24 mouse cellular contexts compared by ENCODE assay signal in genomic region chr16:25603121-25603520, GRCm38 (mm10).
"Had no signal": no experiment of that assay in that cellular context is flagged by ENCODE, and none has a peak within 500 bp of the region (broad histone marks: within the 10 kb centered on the region; RNA-seq: fewer than 3 reads in every experiment).

No protein-coding gene starts in this region.

- H3K9ac ChIP-seq: hindbrain, embryonic 13.5 days; hindbrain, embryonic 15.5 days; kidney, embryonic 15.5 days; limb, embryonic 13.5 days; limb, embryonic 15.5 days; liver, embryonic 12.5 days; liver, embryonic 14.5 days had no signal

- H3K4me2 ChIP-seq: heart, embryonic 11.5 days; hindbrain, embryonic 13.5 days; hindbrain, embryonic 15.5 days; kidney, embryonic 15.5 days; limb, embryonic 13.5 days; limb, embryonic 15.5 days; liver, embryonic 12.5 days had no signal

- H3K36me3 ChIP-seq: hindbrain, embryonic 10.5 days; hindbrain, embryonic 13.5 days; hindbrain, embryonic 15.5 days; kidney, embryonic 15.5 days; limb, embryonic 13.5 days; limb, embryonic 15.5 days; liver, embryonic 12.5 days had no signal

- DNase-seq: gastrocnemius, adult 2 months; gastrocnemius, postnatal 10 days; gastrocnemius, postnatal 25 days; heart, adult 2 months; heart, postnatal 10 days; heart, postnatal 4 days; kidney, adult 11 months; kidney, adult 2 months; kidney, adult 9 months; kidney, postnatal 14 days; kidney, postnatal 36 days; left cerebral cortex, postnatal 4 days had no signal

- H3K27ac ChIP-seq: gastrocnemius, adult 2 months; heart, adult 2 months; hindbrain, embryonic 10.5 days; hindbrain, embryonic 13.5 days; hindbrain, embryonic 15.5 days; hindbrain, postnatal 0 days; kidney, embryonic 15.5 days; kidney, postnatal 0 days; limb, embryonic 13.5 days; limb, embryonic 15.5 days; liver, embryonic 12.5 days; liver, embryonic 14.5 days had no signal

- H3K4me1 ChIP-seq: hindbrain, embryonic 10.5 days; hindbrain, embryonic 13.5 days; hindbrain, embryonic 15.5 days; kidney, embryonic 15.5 days; limb, embryonic 13.5 days; limb, embryonic 15.5 days; liver, embryonic 12.5 days had no signal

- H3K4me3 ChIP-seq: gastrocnemius, adult 2 months; heart, adult 2 months; hindbrain, embryonic 10.5 days; hindbrain, embryonic 13.5 days; hindbrain, embryonic 15.5 days; kidney, embryonic 15.5 days; limb, embryonic 13.5 days; limb, embryonic 15.5 days; liver, embryonic 12.5 days had no signal

- ATAC-seq: hindbrain, postnatal 0 days; intestine, embryonic 16.5 days; liver, embryonic 12.5 days had no signal

- H3K9me3 ChIP-seq: hindbrain, embryonic 10.5 days; hindbrain, embryonic 13.5 days; hindbrain, embryonic 15.5 days; kidney, embryonic 15.5 days; limb, embryonic 13.5 days; limb, embryonic 15.5 days; liver, embryonic 12.5 days had no signal

- H3K27me3 ChIP-seq: hindbrain, embryonic 13.5 days; hindbrain, embryonic 15.5 days; kidney, embryonic 15.5 days; limb, embryonic 13.5 days; limb, embryonic 15.5 days; liver, embryonic 12.5 days had no signal
